Mouse (Mus musculus): ENCODE results near the gene Kbtbd4.

GRCm38 (mm10) chr2:90938362-90938761 is 33.8 kb downstream of the Kbtbd4 start:
- TF ChIP-seq CTCF (IDR thresholded peaks at IDR 0.05; ENCODE audit: borderline replicate concordance, control insufficient read depth, extremely low read depth, insufficient read depth, low read length, poor library complexity), result no peak
- TF ChIP-seq POLR2A (IDR thresholded peaks at IDR 0.05; ENCODE audit: control insufficient read depth, extremely low read depth, insufficient read depth, low read length, poor library complexity), result no peak

Data from thymus, adult 2 months (tissue).